Mouse (Mus musculus): Measurements from ENCODE around the gene Arhgap9. TPM values are rescaled to one million over a fixed set of nuclear protein-coding genes. Genes with fewer than 3 reads are reported as not detected.

Arhgap9 gene
- polyA plus RNA-seq, 1 experiment from 2014 or later = 15.1 TPM

- DNase-seq = no peak
- Histone ChIP-seq H3K27me3 (peaks cover 65% of the 10 kb centered on the region), H3K27ac (no peak overlapping the region), H3K4me1 (replicated peaks) (peaks cover 36% of the 10 kb centered on the region), H3K4me3 (replicated peaks) (no peak overlapping the region), H3K9me3 (replicated peaks) (no peaks in the 10 kb centered on the region), H3K36me3 (no peaks in the 10 kb centered on the region), H3K9ac (no peak overlapping the region), H3K4me2 (no peak overlapping the region)
- ATAC-seq (ENCODE audit: low read depth) = no peak
- 56% methylated on average over 6 of the region's 6 CpGs for WGBS (ENCODE audit: insufficient replicate concordance)
These were observed 15.9 kb downstream of the Arhgap9 start for GRCm38 (mm10) chr10:127337536-127338099.

DNA sequence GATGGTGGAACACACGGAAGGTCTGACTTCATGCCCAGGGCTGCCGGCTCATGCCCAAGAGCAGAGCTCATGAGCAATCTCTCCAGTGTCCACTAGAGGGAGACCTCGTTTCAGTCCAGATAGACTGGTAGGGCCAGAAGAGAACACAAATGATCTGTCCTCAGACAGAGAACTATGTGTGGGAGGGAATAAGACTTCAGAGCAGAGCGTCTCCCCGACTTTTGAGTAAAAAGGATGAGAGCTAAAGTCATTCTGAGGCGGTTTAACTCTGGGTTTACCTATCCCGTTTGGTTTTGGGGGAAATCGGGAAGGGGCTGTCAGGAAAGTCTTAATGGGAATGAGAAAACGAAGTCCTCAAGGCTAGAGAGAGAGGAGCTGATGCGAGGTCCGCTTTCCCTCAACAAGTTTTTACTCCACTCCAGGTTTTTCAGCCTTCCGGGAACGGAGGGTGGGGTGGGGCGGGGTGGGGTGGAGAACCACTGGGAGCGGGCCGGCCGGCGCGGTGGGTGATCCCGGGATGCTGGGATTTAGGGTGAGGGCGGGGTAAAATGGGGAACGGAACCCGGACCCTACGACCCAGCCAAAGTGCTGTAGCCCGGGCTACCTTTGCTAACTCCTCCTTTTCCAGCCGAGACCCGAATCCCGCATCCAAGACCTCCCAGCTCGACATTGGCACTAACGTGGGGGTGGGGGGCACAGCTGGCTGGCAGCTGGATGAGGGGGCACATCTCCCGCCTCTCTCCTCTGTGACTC, 17.3 kb downstream of the Arhgap9 start:
- Histone ChIP-seq H3K9me3 (replicated peaks) (no peaks in the 10 kb centered on the region), H3K27ac (0 out of 2 replicates have a peak overlapping the region, but pooled peaks have one; percentile 39), H3K27me3 (peaks cover 66% of the 10 kb centered on the region), H3K4me1 (replicated peaks) (peaks cover 36% of the 10 kb centered on the region), H3K9ac (peak overlapping the region; percentile 45; the same call in 1 of the 2 replicates), H3K36me3 (no peaks in the 10 kb centered on the region), H3K4me2 (peak overlapping the region; percentile 71), H3K4me3 (replicated peaks) (peak overlapping the region; percentile 51)
- DNase-seq = peak; percentile 72
- WGBS (ENCODE audit: insufficient replicate concordance) = under 1% methylated on average over 31 of the region's 31 CpGs
- ATAC-seq (ENCODE audit: low read depth) = peak; percentile 70

- Histone ChIP-seq H3K4me3 (replicated peaks) (peak overlapping the region; percentile 51), H3K9me3 (replicated peaks) (no peaks in the 10 kb centered on the region), H3K27me3 (peaks cover 66% of the 10 kb centered on the region), H3K27ac (0 out of 2 replicates have a peak overlapping the region, but pooled peaks have one; percentile 39), H3K4me1 (replicated peaks) (peaks cover 36% of the 10 kb centered on the region), H3K9ac (peak overlapping the region; percentile 47; the same call in 1 of the 2 replicates), H3K36me3 (no peaks in the 10 kb centered on the region), H3K4me2 (peak overlapping the region; percentile 71)
- under 1% methylated on average over 42 of the region's 42 CpGs for WGBS (ENCODE audit: insufficient replicate concordance)
- no peak for DNase-seq
- no peak for ATAC-seq (ENCODE audit: low read depth)
These were observed 18.2 kb downstream of the Arhgap9 start for GRCm38 (mm10) chr10:127339683-127340576.

DNA sequence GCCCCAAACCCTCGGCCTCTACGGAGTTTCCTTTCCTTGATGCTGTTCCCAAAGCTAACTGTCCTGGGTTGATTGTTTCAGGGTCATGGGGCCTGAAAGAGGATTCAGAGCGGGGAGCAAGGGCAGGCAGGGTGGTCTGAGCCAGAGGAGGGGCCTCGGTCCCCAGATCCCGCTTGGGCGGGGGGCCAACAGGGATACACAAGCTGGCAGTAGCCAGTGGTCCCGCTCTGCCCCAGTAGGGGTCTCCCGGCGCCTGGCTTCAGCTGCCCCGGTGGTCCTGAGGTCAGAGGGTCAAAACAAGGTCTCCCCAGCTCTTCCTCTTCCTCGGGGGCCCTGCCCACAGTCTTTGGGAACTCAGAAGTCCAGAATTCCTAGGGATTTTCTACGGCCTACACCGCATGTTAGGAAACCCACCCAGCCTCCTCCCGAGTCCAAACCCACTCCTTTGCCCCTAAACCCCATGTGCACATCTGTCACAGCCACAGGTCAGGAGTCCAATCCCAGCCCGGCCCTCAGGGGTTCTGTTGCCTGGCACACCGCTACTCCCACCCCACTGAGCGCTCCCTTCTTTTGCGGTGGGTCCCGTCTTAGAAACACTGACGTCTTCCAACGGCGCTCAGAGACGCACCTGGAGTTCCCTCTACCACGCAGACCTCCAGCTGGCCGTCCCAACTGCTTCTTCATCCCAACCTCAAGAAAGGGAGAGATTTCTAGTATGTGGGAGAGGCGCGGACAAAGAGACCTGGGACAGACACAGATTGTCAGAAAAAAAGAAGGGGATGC, 19.0 kb downstream of the Arhgap9 start:
- no peak overlapping the region for H3K9ac ChIP-seq
- peak overlapping the region; percentile 51 for H3K4me3 ChIP-seq (replicated peaks)
- H3K4me1 ChIP-seq (replicated peaks) = peaks cover 36% of the 10 kb centered on the region
- H3K27me3 ChIP-seq = peaks cover 66% of the 10 kb centered on the region
- H3K9me3 ChIP-seq (replicated peaks) = no peaks in the 10 kb centered on the region
- no peak for ATAC-seq (ENCODE audit: low read depth)
- no peaks in the 10 kb centered on the region for H3K36me3 ChIP-seq
- H3K27ac ChIP-seq = no peak overlapping the region
- 2% methylated on average over 27 of the region's 27 CpGs for WGBS (ENCODE audit: insufficient replicate concordance)
- DNase-seq = no peak
- H3K4me2 ChIP-seq = peak overlapping the region; percentile 71

GRCm38 (mm10) chr10:127341360-127341690, 19.6 kb downstream of the Arhgap9 start:
- H3K27me3 ChIP-seq = peaks cover 62% of the 10 kb centered on the region
- ATAC-seq (ENCODE audit: low read depth) = no peak
- peaks cover 36% of the 10 kb centered on the region for H3K4me1 ChIP-seq (replicated peaks)
- peak overlapping the region; percentile 71 for H3K4me2 ChIP-seq
- DNase-seq = no peak
- peak overlapping the region; percentile 51 for H3K4me3 ChIP-seq (replicated peaks)
- H3K36me3 ChIP-seq = no peaks in the 10 kb centered on the region
- no peaks in the 10 kb centered on the region for H3K9me3 ChIP-seq (replicated peaks)
- WGBS (ENCODE audit: insufficient replicate concordance) = 0% methylated on average over 11 of the region's 11 CpGs
- H3K9ac ChIP-seq = 0 out of 2 replicates have a peak overlapping the region, but pooled peaks have one; percentile 22
- H3K27ac ChIP-seq = no peak overlapping the region

GRCm38 (mm10) chr10:127341891-127342639, 20.3 kb downstream of the Arhgap9 start, which contains the start of gene Gli1:
Gene Gli1 (minus strand): TSS chr10:127341974.
- WGBS (ENCODE audit: insufficient replicate concordance) = under 1% methylated on average over 29 of the region's 29 CpGs
- Histone ChIP-seq H3K36me3 (no peaks in the 10 kb centered on the region), H3K4me1 (replicated peaks) (peaks cover 36% of the 10 kb centered on the region), H3K4me2 (peak within 1 kb of the TSS; percentile 71), H3K27ac (no peak within 1 kb of the TSS), H3K27me3 (peaks cover 55% of the 10 kb centered on the region), H3K4me3 (replicated peaks) (peak within 1 kb of the TSS; percentile 51), H3K9ac (0 out of 2 replicates have a peak within 1 kb of the TSS, but pooled peaks have one; percentile 22), H3K9me3 (replicated peaks) (no peaks in the 10 kb centered on the region)
- ATAC-seq (ENCODE audit: low read depth) = peak; percentile 49; the same call in 1 of the 2 replicates
- peak; percentile 71 for DNase-seq

GRCm38 (mm10) chr10:127343029-127343428, 21.3 kb downstream of the Arhgap9 start:
- H3K4me3 ChIP-seq (replicated peaks) = no peak overlapping the region
- no peak overlapping the region for H3K27ac ChIP-seq
- 37% methylated on average over 3 of the region's 3 CpGs for WGBS (ENCODE audit: insufficient replicate concordance)
- ATAC-seq (ENCODE audit: low read depth) (no peak), DNase-seq (no peak)
- peaks cover 36% of the 10 kb centered on the region for H3K4me1 ChIP-seq (replicated peaks)
- no peaks in the 10 kb centered on the region for H3K36me3 ChIP-seq
- no peak overlapping the region for H3K9ac ChIP-seq
- peaks cover 46% of the 10 kb centered on the region for H3K27me3 ChIP-seq
- H3K4me2 ChIP-seq = no peak overlapping the region
- H3K9me3 ChIP-seq (replicated peaks) = no peaks in the 10 kb centered on the region

DNA sequence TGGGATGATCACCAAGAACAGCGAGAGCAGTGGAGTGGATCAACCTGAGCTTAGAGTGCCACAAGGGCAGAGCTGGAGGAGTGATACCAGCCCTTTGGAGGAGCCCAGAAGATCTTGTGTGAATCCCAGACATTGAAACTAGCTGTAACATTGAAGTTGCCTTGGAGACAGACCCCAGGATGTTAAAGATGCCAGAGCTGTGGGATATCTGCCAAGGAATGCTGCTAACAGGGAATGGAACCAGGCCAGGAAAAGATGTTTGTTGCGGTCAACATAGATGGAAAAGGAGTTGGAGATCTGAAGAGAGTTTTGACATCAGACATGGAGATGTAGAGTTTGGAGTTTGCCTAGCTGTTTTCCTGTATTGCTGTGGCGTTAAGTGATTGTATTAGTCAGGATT, 24.4 kb downstream of the Arhgap9 start:
- no peak overlapping the region for H3K4me3 ChIP-seq (replicated peaks)
- no peak overlapping the region for H3K4me2 ChIP-seq
- no peak overlapping the region for H3K9ac ChIP-seq
- ATAC-seq (ENCODE audit: low read depth) = no peak
- peaks cover 15% of the 10 kb centered on the region for H3K27me3 ChIP-seq
- no peak for DNase-seq
- H3K27ac ChIP-seq = no peak overlapping the region
- peaks cover 28% of the 10 kb centered on the region for H3K4me1 ChIP-seq (replicated peaks)
- no peaks in the 10 kb centered on the region for H3K9me3 ChIP-seq (replicated peaks)
- H3K36me3 ChIP-seq = no peaks in the 10 kb centered on the region
- WGBS (ENCODE audit: insufficient replicate concordance) = 66% methylated on average over 3 of the region's 3 CpGs

DNA sequence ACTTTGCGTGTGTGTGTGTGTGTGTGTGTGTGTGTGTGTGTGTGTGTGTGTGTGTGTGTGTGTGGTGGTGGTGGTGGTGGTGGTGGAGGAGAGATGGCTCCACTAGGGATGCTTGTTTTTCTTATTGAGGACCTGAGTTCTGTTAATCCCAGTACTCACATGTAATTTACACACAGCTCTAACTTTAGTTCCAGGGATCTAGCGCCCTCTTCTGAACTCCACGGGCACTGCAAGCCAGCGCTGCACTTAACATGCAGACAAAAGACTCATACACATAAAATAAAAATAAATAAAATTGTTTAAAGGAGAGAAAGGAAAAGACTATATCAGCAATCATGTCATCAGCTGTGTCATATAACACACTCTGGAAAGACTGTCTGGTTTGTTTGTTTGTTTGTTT, 27.2 kb downstream of the Arhgap9 start:
- 52% methylated on average over 4 of the region's 4 CpGs for WGBS (ENCODE audit: insufficient replicate concordance)
- Histone ChIP-seq H3K27me3 (peaks cover 7% of the 10 kb centered on the region), H3K4me3 (replicated peaks) (no peak overlapping the region), H3K27ac (no peak overlapping the region), H3K4me1 (replicated peaks) (peaks cover 22% of the 10 kb centered on the region), H3K9ac (no peak overlapping the region), H3K4me2 (no peak overlapping the region), H3K36me3 (no peaks in the 10 kb centered on the region), H3K9me3 (replicated peaks) (no peaks in the 10 kb centered on the region)
- ATAC-seq (ENCODE audit: low read depth) = no peak
- no peak for DNase-seq

DNA sequence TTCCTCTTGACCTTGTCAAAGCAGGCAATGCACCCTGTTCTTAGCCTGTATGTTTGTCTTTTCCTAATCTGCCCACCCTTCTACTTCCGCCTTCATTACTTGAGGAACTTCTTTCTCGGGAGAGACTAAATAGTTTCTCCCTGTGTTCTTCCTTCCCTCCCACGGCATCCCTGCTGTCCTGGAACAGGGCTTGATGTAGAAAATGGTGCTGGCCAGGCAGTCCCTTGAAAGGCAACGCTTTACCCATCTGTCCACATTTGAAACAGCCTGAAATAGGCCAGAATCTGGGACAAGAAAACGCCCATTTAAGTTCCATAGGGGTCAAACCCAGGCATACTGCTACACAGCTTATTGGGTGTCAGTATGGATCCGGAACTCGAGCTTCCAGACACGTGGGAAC, 28.0 kb downstream of the Arhgap9 start:
- peaks cover 7% of the 10 kb centered on the region for H3K27me3 ChIP-seq
- 60% methylated on average over 8 of the region's 8 CpGs for WGBS (ENCODE audit: insufficient replicate concordance)
- ATAC-seq (ENCODE audit: low read depth) = no peak
- H3K4me3 ChIP-seq (replicated peaks) = 0 out of 2 replicates have a peak overlapping the region, but pooled peaks have one; percentile 0
- no peaks in the 10 kb centered on the region for H3K9me3 ChIP-seq (replicated peaks)
- no peak overlapping the region for H3K27ac ChIP-seq
- no peak overlapping the region for H3K4me2 ChIP-seq
- no peaks in the 10 kb centered on the region for H3K36me3 ChIP-seq
- no peak overlapping the region for H3K9ac ChIP-seq
- DNase-seq = no peak
- H3K4me1 ChIP-seq (replicated peaks) = peaks cover 30% of the 10 kb centered on the region
